In the genomic region with DNA sequence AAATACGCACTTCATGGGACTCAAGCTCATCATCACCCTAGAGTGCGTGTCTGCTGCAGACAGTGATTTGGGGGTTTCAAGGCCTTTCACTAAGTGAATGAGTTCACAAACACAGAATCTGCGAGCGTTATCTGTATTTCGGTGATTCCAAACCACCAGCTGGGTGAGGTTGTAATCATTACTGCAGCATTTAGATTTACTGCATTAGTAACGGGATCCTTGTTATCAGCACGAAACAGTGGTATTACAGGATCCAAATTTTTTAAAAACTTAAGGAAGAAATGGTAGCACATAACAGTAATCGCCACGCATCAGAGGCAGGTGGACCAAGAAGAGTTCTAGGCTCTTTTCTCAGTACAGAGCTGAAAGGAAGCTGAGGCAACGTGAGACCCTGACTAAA, we compare ENCODE assay signal across 25 mouse cellular contexts.
"Had no signal": no experiment of that assay in that cellular context is flagged by ENCODE, and none has a peak within 500 bp of the region (broad histone marks: within the 10 kb centered on the region; RNA-seq: fewer than 3 reads in every experiment).

No protein-coding gene starts in this region.

- H3K4me1 ChIP-seq: heart, embryonic 10.5 days; heart, embryonic 13.5 days; heart, embryonic 15.5 days; hindbrain, embryonic 13.5 days; hindbrain, embryonic 15.5 days; liver, embryonic 12.5 days had no signal

- H3K4me3 ChIP-seq: gastrocnemius, adult 2 months; heart, embryonic 10.5 days; heart, embryonic 13.5 days; heart, embryonic 15.5 days; hindbrain, embryonic 13.5 days; hindbrain, embryonic 15.5 days; layer of hippocampus, adult 2 months; left cerebral cortex, adult 2 months; limb, embryonic 12.5 days; liver, embryonic 12.5 days had no signal

- DNase-seq: gastrocnemius, adult 2 months; gastrocnemius, postnatal 10 days; gastrocnemius, postnatal 25 days; heart, adult 18-20 months; heart, postnatal 14 days; heart, postnatal 36 days; kidney, adult 18-20 months; kidney, adult 8-10 months; kidney, postnatal 10 days; kidney, postnatal 25 days; kidney, postnatal 4 days; left cerebral cortex, postnatal 4 days; liver had no signal

- H3K27me3 ChIP-seq: heart, embryonic 13.5 days; heart, embryonic 15.5 days; hindbrain, embryonic 13.5 days; hindbrain, embryonic 15.5 days; limb, embryonic 12.5 days; liver, embryonic 12.5 days had no signal

- H3K9me3 ChIP-seq: heart, embryonic 10.5 days; heart, embryonic 13.5 days; heart, embryonic 15.5 days; hindbrain, embryonic 13.5 days; hindbrain, embryonic 15.5 days; limb, embryonic 12.5 days; liver, embryonic 12.5 days had no signal

- H3K9ac ChIP-seq: heart, embryonic 13.5 days; heart, embryonic 15.5 days; hindbrain, embryonic 13.5 days; hindbrain, embryonic 15.5 days; limb, embryonic 12.5 days; liver, embryonic 12.5 days; liver, embryonic 14.5 days had no signal

- H3K4me2 ChIP-seq: heart, embryonic 13.5 days; heart, embryonic 15.5 days; hindbrain, embryonic 13.5 days; hindbrain, embryonic 15.5 days; limb, embryonic 12.5 days; liver, embryonic 12.5 days had no signal

- H3K27ac ChIP-seq: gastrocnemius, adult 2 months; heart, embryonic 10.5 days; heart, embryonic 13.5 days; heart, embryonic 15.5 days; hindbrain, embryonic 13.5 days; hindbrain, embryonic 15.5 days; hindbrain, postnatal 0 days; layer of hippocampus, adult 2 months; left cerebral cortex, adult 2 months; limb, embryonic 12.5 days; liver, embryonic 12.5 days; liver, embryonic 14.5 days had no signal

- ATAC-seq: hindbrain, postnatal 0 days; intestine, embryonic 16.5 days; liver, embryonic 12.5 days had no signal
